8 mouse cellular contexts compared by ENCODE assay signal in the genomic region with DNA sequence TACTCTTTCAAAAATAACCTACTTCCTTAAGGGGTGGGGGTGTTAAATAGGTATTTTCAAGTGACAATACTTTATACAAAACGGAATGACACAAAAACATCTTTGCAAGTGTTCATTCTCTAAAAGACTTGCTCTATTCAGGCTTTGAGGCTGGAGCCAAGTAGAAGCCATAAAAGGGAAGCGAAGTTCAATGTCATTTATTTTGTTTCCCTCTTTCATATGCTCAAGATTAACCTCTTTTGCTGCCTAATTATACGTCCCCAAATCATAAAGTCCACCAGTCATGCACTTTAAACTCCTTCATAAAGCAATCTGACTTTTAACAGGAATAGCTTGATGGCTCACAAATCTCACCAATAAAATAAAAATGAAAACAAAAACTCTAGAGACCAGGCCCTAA. TPM values are rescaled to one million over a fixed set of nuclear protein-coding genes. Genes with fewer than 3 reads are reported as not detected.
DNase-seq lines count a peak whose midpoint lies in the region; ATAC-seq lines count a peak whose summit lies in the region.

No protein-coding gene starts in this region.

- peak overlapping the region; percentile 93 for H3K4me3 ChIP-seq in kidney, embryonic 16.5 days (ENCODE audit: low read length)
- peak overlapping the region; percentile 86 for H3K4me3 ChIP-seq in embryonic facial prominence, embryonic 12.5 days
- peak overlapping the region; percentile 43 for H3K4me3 ChIP-seq in intestine, embryonic 16.5 days (ENCODE audit: low read length)
- H3K4me3 ChIP-seq in neural tube, embryonic 12.5 days: peak overlapping the region; percentile 79

- WGBS in kidney, embryonic 16.5 days: 15% methylated on average over 3 of the region's 3 CpGs
- WGBS in embryonic facial prominence, embryonic 12.5 days: 37% methylated on average over 3 of the region's 3 CpGs
- 4% methylated on average over 3 of the region's 3 CpGs for WGBS in intestine, embryonic 16.5 days
- WGBS in neural tube, embryonic 12.5 days: 17% methylated on average over 3 of the region's 3 CpGs

- no peak for ATAC-seq in kidney, embryonic 16.5 days (ENCODE audit: low FRiP score, low TSS enrichment)
- no peak for ATAC-seq in embryonic facial prominence, embryonic 12.5 days (ENCODE audit: insufficient number of reproducible peaks, insufficient read depth, low FRiP score, low TSS enrichment)
- ATAC-seq in intestine, embryonic 16.5 days: no peak
- no peak for ATAC-seq in neural tube, embryonic 12.5 days (ENCODE audit: low FRiP score, low read depth)

- no peaks in the 10 kb centered on the region for H3K36me3 ChIP-seq in kidney, embryonic 16.5 days (ENCODE audit: insufficient read depth, low read length)
- H3K36me3 ChIP-seq in embryonic facial prominence, embryonic 12.5 days: no peaks in the 10 kb centered on the region
- no peaks in the 10 kb centered on the region for H3K36me3 ChIP-seq in intestine, embryonic 16.5 days (ENCODE audit: control insufficient read depth, insufficient read depth, low read length)
- H3K36me3 ChIP-seq in neural tube, embryonic 12.5 days: no peaks in the 10 kb centered on the region

- H3K27me3 ChIP-seq in kidney, embryonic 16.5 days (ENCODE audit: insufficient read depth, low read length): no peaks in the 10 kb centered on the region
- no peaks in the 10 kb centered on the region for H3K27me3 ChIP-seq in embryonic facial prominence, embryonic 12.5 days
- no peaks in the 10 kb centered on the region for H3K27me3 ChIP-seq in intestine, embryonic 16.5 days (replicated peaks; ENCODE audit: control insufficient read depth, insufficient read depth, low read length)
- no peaks in the 10 kb centered on the region for H3K27me3 ChIP-seq in neural tube, embryonic 12.5 days (replicated peaks)

- no peaks in the 10 kb centered on the region for H3K9me3 ChIP-seq in kidney, embryonic 16.5 days (ENCODE audit: low read length)
- no peaks in the 10 kb centered on the region for H3K9me3 ChIP-seq in embryonic facial prominence, embryonic 12.5 days
- H3K9me3 ChIP-seq in intestine, embryonic 16.5 days (ENCODE audit: control insufficient read depth, low read length): no peaks in the 10 kb centered on the region
- H3K9me3 ChIP-seq in neural tube, embryonic 12.5 days: no peaks in the 10 kb centered on the region

- peaks cover 26% of the 10 kb centered on the region for H3K4me1 ChIP-seq in kidney, embryonic 16.5 days (ENCODE audit: insufficient read depth, low read length)
- peaks cover 24% of the 10 kb centered on the region for H3K4me1 ChIP-seq in embryonic facial prominence, embryonic 12.5 days
- H3K4me1 ChIP-seq in intestine, embryonic 16.5 days (ENCODE audit: control insufficient read depth, insufficient read depth, low read length): peaks cover 15% of the 10 kb centered on the region
- peaks cover 14% of the 10 kb centered on the region; the same call in 1 of the 2 replicates for H3K4me1 ChIP-seq in neural tube, embryonic 12.5 days

- no peak for DNase-seq in kidney, postnatal 14 days
- DNase-seq in urinary bladder, adult 18-20 months (ENCODE audit: low spot score in 2 of 2): no peak
- no peak for DNase-seq in right cerebral cortex, adult 2 months (ENCODE audit: low spot score in 2 of 2)
- no peak for DNase-seq in cerebellum, postnatal 25 days

- no peak overlapping the region for H3K27ac ChIP-seq in kidney, embryonic 16.5 days (ENCODE audit: low read length)
- no peak overlapping the region for H3K27ac ChIP-seq in embryonic facial prominence, embryonic 12.5 days
- H3K27ac ChIP-seq in intestine, embryonic 16.5 days (ENCODE audit: low read length): no peak overlapping the region
- no peak overlapping the region for H3K27ac ChIP-seq in neural tube, embryonic 12.5 days

- H3K4me2 ChIP-seq in kidney, embryonic 16.5 days (replicated peaks; ENCODE audit: low read depth, low read length): peak overlapping the region; percentile 73
- H3K4me2 ChIP-seq in embryonic facial prominence, embryonic 12.5 days (replicated peaks): peak overlapping the region; percentile 71
- peak overlapping the region; percentile 57 for H3K4me2 ChIP-seq in intestine, embryonic 16.5 days (ENCODE audit: low read depth, low read length)
- peak overlapping the region; percentile 75 for H3K4me2 ChIP-seq in neural tube, embryonic 12.5 days (replicated peaks)

- no peak overlapping the region for H3K9ac ChIP-seq in kidney, embryonic 16.5 days (replicated peaks; ENCODE audit: low read length)
- peak overlapping the region; percentile 99 for H3K9ac ChIP-seq in embryonic facial prominence, embryonic 12.5 days
- peak overlapping the region; percentile 45; the same call in 1 of the 2 replicates for H3K9ac ChIP-seq in intestine, embryonic 16.5 days (ENCODE audit: low read depth, low read length)
- peak overlapping the region; percentile 100; the same call in 1 of the 2 replicates for H3K9ac ChIP-seq in neural tube, embryonic 12.5 days

RNA-seq across cellular contexts. Expression of gene Erbin, which starts 1.9 kb away (rescaled TPM):
- 15.8 and 18.2 TPM in 2 replicates for polyA plus RNA-seq in kidney, embryonic 16.5 days (2015; fragmentation: Nextera tagmentation; extraction: Ambion mirVana)
- polyA plus RNA-seq in embryonic facial prominence, embryonic 12.5 days (2016; fragmentation: Nextera tagmentation; extraction: Ambion mirVana): 28.4 and 29.8 TPM in 2 replicates
- 12.9 and 14.2 TPM in 2 replicates for polyA plus RNA-seq in intestine, embryonic 16.5 days (2015; fragmentation: Nextera tagmentation; extraction: Ambion mirVana)
- polyA plus RNA-seq in neural tube, embryonic 12.5 days (2016; fragmentation: Nextera tagmentation; extraction: Ambion mirVana): 17.5 and 19.0 TPM in 2 replicates

Comparison
In these comparisons a context has a peak if more than half of its experiments do, and no peak if none do; other contexts are left out.
1. H3K4me3 ChIP-seq: peak in every context shown above with its lines; median percentile 93 in kidney, embryonic 16.5 days; 86 in embryonic facial prominence, embryonic 12.5 days; 79 in neural tube, embryonic 12.5 days; 43 in intestine, embryonic 16.5 days.